Mouse (Mus musculus): ENCODE results near the gene Calcb.

Calcb gene

DNA sequence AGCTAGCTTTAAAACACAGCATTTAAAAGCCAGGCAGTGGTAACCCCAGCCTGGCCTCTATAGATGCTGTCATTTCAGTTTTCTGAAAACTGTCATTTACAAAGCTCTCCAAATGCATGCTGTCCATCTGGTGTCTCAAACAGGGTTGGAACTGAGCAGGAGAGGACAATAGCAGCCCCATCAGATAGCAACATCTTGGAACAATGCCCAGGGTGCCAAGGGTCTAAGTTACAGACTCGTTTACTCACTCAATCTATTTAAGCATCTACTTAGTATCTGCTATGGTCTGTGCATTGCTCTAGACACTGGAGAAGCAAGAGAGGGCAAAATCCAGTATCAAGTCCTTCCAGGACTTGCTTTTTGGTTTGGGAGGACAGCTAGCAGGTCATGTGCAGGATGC lies 35.8 kb downstream of the Calcb start:
- DNase-seq = no peak

- DNase-seq = no peak
Measured at GRCm38 (mm10) chr7:114754626-114755025, 36.2 kb downstream of the Calcb start.

DNA sequence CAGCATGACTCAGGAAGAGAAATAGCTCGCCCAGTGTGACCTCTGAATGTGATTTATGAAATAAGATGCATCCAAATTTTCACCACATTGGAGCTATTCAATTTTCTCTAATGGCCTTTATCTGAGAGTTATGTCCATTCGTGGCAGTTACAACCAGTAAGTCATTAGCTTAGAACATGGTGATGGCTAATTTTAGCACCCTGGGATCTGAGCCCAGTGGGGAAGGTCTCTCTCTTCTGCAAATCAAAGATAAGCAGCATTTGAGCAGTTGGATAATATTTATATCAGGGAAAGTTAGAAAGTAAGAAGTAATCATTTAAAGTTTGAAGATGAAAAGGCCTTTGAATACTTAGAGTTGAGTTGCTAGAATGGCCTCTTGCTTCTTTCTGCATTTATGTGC lies 44.2 kb downstream of the Calcb start:
- DNase-seq = no peak

- no peak for DNase-seq
Measured at GRCm38 (mm10) chr7:114765273-114765672, 46.8 kb downstream of the Calcb start.

- no peak for DNase-seq
Measured at GRCm38 (mm10) chr7:114766523-114766922, 48.1 kb downstream of the Calcb start.

- no peak for DNase-seq
Measured at GRCm38 (mm10) chr7:114768516-114768915, 50.1 kb downstream of the Calcb start.

DNA sequence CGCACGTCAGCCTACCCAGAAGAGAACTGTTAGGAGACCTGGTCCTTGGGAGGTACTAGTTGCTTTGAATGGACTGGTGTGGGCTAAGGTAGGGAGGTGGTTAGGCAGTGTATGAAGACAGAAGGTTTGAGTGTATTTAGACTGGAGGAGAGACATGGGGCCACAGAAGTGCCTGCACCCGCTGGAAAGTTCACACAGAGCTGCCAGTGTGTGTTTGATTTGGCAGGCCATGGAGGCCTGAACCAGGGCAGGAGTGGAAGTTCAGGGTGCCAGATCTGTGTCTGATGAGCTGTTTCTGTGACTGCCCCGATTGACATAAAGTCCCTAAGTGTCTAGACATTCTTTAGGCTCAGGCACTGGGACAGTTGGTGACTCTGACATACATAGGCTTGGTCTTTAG lies 50.6 kb downstream of the Calcb start:
- no peak for DNase-seq

DNA sequence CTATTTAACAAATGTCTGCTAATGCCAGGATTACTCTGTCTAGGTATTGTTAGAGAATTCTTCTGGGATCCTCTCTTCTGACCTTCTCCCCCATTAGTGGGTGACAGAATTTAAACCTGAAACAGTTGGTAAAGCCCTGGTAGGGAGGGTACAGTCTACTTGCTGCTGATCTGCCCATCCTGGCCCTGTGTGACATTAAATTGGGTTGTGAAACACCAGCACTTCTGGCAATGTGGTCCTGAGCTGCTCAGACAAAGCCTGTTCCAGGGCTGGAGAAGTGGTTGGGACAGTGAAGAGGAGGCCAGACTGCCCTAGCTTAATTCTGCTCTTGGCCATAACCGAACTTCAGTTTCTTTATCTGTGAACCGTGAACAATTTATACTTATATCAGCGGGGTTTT lies 52.1 kb downstream of the Calcb start:
- DNase-seq = no peak

GRCm38 (mm10) chr7:114771801-114772200 lies 53.4 kb downstream of the Calcb start:
- DNase-seq = no peak
